Mouse (Mus musculus): ENCODE data around the gene Fam19a2. TPM values are rescaled to one million over a fixed set of nuclear protein-coding genes. Genes with fewer than 3 reads are reported as not detected.

Fam19a2 gene
- total and polyA plus RNA-seq, 2 experiments from 2014 or later, result 70.8 to 146 TPM

DNA sequence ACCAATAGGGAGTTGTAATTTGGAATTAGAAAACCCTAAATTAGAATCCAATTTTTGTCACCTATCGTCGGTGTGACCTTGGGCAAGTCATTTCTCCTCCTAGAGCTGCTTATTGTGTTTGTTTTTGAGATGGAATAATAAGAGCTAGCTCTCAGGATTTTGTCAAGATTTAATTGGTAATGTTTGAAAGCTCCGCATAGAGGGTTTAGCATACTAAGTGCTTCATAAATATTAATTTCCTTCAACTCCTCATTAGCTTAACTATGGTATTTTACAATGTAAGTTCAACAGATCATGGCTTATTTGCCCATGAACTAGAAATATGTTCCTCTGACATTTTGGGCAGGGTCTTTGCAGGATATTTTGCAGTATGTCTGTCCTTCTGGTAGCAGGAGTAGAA is 62.5 kb downstream of the Fam19a2 start:
- Histone ChIP-seq H3K36me3 (ENCODE audit: insufficient read depth, low read length) (no peaks in the 10 kb centered on the region), H3K4me1 (ENCODE audit: insufficient read depth, low read length) (no peaks in the 10 kb centered on the region), H3K4me2 (ENCODE audit: low read depth, low read length, poor library complexity, severe bottlenecking) (no peak overlapping the region), H3K27ac (ENCODE audit: low read depth, low read length) (no peak overlapping the region), H3K9me3 (ENCODE audit: low read length) (no peaks in the 10 kb centered on the region), H3K27me3 (ENCODE audit: insufficient read depth, low read length) (no peaks in the 10 kb centered on the region), H3K9ac (replicated peaks; ENCODE audit: low read length, poor library complexity, severe bottlenecking) (no peak overlapping the region), H3K4me3 (ENCODE audit: low read depth, low read length) (no peak overlapping the region)
- DNase-seq (ENCODE audit: low spot score), result no peak
- WGBS, result 64% methylated on average over 3 of the region's 3 CpGs
- no peak for ATAC-seq (ENCODE audit: low FRiP score)
- no peak for TF ChIP-seq CTCF (IDR thresholded peaks at IDR 0.05)

DNA sequence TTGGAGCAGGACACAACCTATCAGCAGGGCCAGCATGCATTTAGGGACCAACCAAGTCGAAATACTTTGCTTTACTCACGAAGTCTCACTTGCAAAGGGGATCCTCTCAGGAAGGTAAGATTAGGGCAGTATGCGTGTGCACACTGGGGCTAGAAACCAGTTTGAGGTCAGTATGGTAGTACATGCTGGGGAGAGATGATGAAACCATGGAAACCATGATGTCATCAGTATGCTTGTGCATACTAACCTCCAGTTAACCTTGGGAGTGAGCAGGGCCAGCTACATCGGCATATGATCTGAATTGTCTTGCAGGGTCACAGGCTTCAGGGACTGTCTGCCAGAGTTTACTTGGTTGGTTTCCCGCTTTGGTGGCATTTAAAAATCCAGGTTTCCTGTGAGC is 77.5 kb downstream of the Fam19a2 start:
- TF ChIP-seq CTCF (IDR thresholded peaks at IDR 0.05), result no peak
- ATAC-seq (ENCODE audit: low FRiP score) (no peak), DNase-seq (ENCODE audit: low spot score) (no peak)
- Histone ChIP-seq H3K4me2 (ENCODE audit: low read depth, low read length, poor library complexity, severe bottlenecking) (no peak overlapping the region), H3K9me3 (ENCODE audit: low read length) (no peaks in the 10 kb centered on the region), H3K4me1 (ENCODE audit: insufficient read depth, low read length) (no peaks in the 10 kb centered on the region), H3K36me3 (ENCODE audit: insufficient read depth, low read length) (no peaks in the 10 kb centered on the region), H3K4me3 (ENCODE audit: low read depth, low read length) (no peak overlapping the region), H3K27me3 (ENCODE audit: insufficient read depth, low read length) (no peaks in the 10 kb centered on the region), H3K9ac (replicated peaks; ENCODE audit: low read length, poor library complexity, severe bottlenecking) (no peak overlapping the region), H3K27ac (ENCODE audit: low read depth, low read length) (no peak overlapping the region)
- WGBS, result 77% methylated on average over 5 of the region's 5 CpGs

DNA sequence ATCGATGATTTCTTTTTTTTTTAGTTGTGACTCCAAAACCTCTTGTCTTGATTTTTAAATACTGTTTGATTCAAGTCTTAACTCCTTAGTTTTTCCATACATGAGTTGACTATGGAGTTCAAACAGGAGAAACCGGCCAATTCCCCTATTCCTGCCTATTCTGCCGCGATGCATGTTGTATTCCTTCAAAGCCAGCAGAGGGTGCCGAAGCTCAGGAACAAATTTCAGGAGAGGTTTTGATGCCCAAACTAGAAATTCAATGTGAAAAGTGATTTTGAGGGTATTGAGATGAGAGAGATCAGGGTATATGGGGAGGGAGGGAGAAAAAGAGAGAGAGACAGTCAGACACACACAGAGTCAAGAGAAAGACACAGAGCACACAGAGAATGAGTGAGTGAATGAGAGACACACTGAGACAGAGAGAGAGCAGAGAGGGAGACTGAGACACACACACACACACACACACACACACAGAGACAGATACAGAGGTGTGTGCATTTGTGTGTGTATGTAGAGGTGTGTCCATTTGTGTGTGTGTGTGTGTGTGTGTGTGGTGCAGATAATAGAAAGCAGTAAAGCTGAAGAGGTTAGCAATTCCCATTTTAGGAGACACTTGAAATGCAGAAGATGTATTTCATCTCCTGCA is 78.9 kb downstream of the Fam19a2 start:
- H3K36me3 ChIP-seq (ENCODE audit: insufficient read depth, low read length), result no peaks in the 10 kb centered on the region

DNA sequence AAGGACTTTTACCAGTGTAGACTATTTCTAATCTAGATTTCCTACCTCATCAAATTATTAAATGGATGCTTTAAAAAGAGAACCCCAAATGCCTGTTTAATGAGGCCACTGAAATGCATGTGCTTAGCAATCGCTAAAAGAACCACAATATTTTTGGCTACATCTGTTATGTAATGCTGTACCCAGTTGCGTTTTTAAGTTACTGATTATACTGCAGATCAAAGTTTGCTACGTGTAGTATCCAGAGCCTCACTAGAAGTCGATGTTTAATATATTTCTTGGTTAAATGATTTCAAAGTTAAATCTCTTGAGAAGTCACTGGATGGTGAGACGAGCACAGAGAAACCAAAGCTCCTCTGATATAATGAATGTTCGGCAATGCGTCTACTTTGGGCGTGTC is 82.5 kb downstream of the Fam19a2 start:
- ATAC-seq (ENCODE audit: low FRiP score) (no peak), DNase-seq (ENCODE audit: low spot score) (no peak)
- Histone ChIP-seq H3K4me1 (ENCODE audit: insufficient read depth, low read length) (no peaks in the 10 kb centered on the region), H3K9me3 (ENCODE audit: low read length) (no peaks in the 10 kb centered on the region), H3K4me3 (ENCODE audit: low read depth, low read length) (no peak overlapping the region), H3K27ac (ENCODE audit: low read depth, low read length) (no peak overlapping the region), H3K27me3 (ENCODE audit: insufficient read depth, low read length) (no peaks in the 10 kb centered on the region), H3K9ac (replicated peaks; ENCODE audit: low read length, poor library complexity, severe bottlenecking) (no peak overlapping the region), H3K36me3 (ENCODE audit: insufficient read depth, low read length) (no peaks in the 10 kb centered on the region), H3K4me2 (ENCODE audit: low read depth, low read length, poor library complexity, severe bottlenecking) (no peak overlapping the region)
- WGBS, result 91% methylated on average over 8 of the region's 8 CpGs
- TF ChIP-seq CTCF (IDR thresholded peaks at IDR 0.05), result no peak

More for the DNA sequence above, 78.9 kb downstream of the Fam19a2 start:
- H3K9ac ChIP-seq (replicated peaks; ENCODE audit: low read length, poor library complexity, severe bottlenecking), result no peak overlapping the region
- peak; percentile 88 for TF ChIP-seq CTCF (IDR thresholded peaks at IDR 0.05)
- no peak overlapping the region for H3K4me3 ChIP-seq (ENCODE audit: low read depth, low read length)
- H3K9me3 ChIP-seq (ENCODE audit: low read length), result no peaks in the 10 kb centered on the region
- no peak overlapping the region for H3K4me2 ChIP-seq (ENCODE audit: low read depth, low read length, poor library complexity, severe bottlenecking)
- peak; percentile 76 for DNase-seq (ENCODE audit: low spot score)
- no peak for ATAC-seq (ENCODE audit: low FRiP score)
- 21% methylated on average over 5 of the region's 5 CpGs for WGBS
- H3K27ac ChIP-seq (ENCODE audit: low read depth, low read length), result no peak overlapping the region
- H3K4me1 ChIP-seq (ENCODE audit: insufficient read depth, low read length), result no peaks in the 10 kb centered on the region
- no peaks in the 10 kb centered on the region for H3K27me3 ChIP-seq (ENCODE audit: insufficient read depth, low read length)

DNA sequence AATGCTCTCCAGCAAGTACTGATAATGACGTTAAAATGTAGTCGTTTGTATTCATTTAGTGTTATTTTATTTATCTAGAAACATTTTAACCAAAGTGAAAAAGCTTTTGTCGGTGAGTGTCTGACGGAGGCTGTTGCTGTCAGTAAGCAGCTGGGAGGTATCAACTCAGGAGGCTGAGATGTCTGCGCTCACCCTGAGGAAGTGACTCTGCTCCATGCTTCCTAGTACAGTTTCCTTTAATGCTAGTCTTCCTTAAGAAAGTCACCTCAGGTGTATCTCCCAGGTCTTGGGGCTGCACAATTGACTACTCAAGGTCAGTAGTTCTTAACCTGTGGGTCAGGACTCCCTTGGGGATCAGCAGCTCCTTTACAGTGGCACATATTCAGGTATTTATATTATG is 89.9 kb downstream of the Fam19a2 start:
- ATAC-seq (ENCODE audit: low FRiP score), result no peak
- no peaks in the 10 kb centered on the region for H3K9me3 ChIP-seq (ENCODE audit: low read length)
- H3K36me3 ChIP-seq (ENCODE audit: insufficient read depth, low read length), result no peaks in the 10 kb centered on the region
- 89% methylated on average over 5 of the region's 5 CpGs for WGBS
- no peak overlapping the region for H3K27ac ChIP-seq (ENCODE audit: low read depth, low read length)
- H3K4me3 ChIP-seq (ENCODE audit: low read depth, low read length), result no peak overlapping the region
- no peak for TF ChIP-seq CTCF (IDR thresholded peaks at IDR 0.05)
- DNase-seq (ENCODE audit: low spot score), result no peak
- no peaks in the 10 kb centered on the region for H3K27me3 ChIP-seq (ENCODE audit: insufficient read depth, low read length)
- H3K4me1 ChIP-seq (ENCODE audit: insufficient read depth, low read length), result no peaks in the 10 kb centered on the region
- H3K4me2 ChIP-seq (ENCODE audit: low read depth, low read length, poor library complexity, severe bottlenecking), result no peak overlapping the region
- H3K9ac ChIP-seq (replicated peaks; ENCODE audit: low read length, poor library complexity, severe bottlenecking), result no peak overlapping the region

DNA sequence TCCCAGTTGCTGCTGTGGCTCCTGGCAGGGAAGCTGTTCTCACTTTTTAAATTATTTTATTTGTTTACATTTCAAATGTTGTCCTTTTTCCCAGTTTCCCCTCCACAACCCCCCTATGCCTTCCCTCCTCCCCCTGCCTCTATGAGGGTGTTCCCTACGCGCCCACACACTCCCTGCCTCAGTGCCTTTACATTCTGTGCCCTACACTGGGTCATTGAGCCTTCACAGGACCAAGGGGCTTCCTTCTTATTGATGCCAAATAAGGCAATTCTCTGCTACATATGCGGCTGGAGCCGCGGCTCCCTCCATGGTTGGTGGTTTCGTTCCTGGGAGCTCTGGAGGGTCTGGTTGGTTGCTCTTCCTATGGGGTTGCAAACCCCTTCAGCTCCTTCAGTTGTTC is 93.2 kb downstream of the Fam19a2 start:
- TF ChIP-seq CTCF (IDR thresholded peaks at IDR 0.05), result no peak
- Histone ChIP-seq H3K4me2 (ENCODE audit: low read depth, low read length, poor library complexity, severe bottlenecking) (no peak overlapping the region), H3K36me3 (ENCODE audit: insufficient read depth, low read length) (no peaks in the 10 kb centered on the region), H3K27ac (ENCODE audit: low read depth, low read length) (no peak overlapping the region), H3K9ac (replicated peaks; ENCODE audit: low read length, poor library complexity, severe bottlenecking) (no peak overlapping the region), H3K9me3 (ENCODE audit: low read length) (no peaks in the 10 kb centered on the region), H3K4me3 (ENCODE audit: low read depth, low read length) (no peak overlapping the region), H3K4me1 (ENCODE audit: insufficient read depth, low read length) (no peaks in the 10 kb centered on the region), H3K27me3 (ENCODE audit: insufficient read depth, low read length) (no peaks in the 10 kb centered on the region)
- ATAC-seq (ENCODE audit: low FRiP score), result no peak
- WGBS, result 90% methylated on average over 6 of the region's 6 CpGs
- DNase-seq (ENCODE audit: low spot score), result no peak

All from midbrain, postnatal 0 days (tissue).